Mouse (Mus musculus): Measurements from ENCODE around the gene Gm17469.
"Not testable (repeated sequence)": the region's sequence is repeated elsewhere in the genome, so short reads cannot be mapped to it uniquely, and the experiment has no call there.

Gm17469 gene

DNA sequence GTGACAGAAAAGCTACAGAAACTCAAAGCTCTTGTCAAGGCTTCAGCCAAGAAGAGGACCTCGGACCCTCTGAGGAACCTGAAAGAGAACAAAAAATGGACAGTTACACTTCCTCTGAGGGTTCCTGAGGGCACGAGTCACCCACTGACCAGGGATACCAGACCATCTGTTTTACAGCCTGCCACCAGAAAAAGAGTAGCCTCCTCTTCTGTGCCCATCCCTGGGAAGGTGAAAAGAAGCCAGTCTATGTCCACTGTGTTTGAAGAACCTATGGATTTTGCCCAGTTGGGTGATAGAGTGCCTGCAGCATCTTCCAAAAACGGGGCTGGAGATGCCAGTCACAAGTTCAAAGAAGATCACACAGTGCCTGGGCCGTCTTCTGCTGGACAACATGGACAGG lies at the start of gene Gm17469:
TSS of gene Gm17469 (plus strand) at position 301 of the 400 bp plus-strand sequence.
- DNase-seq (ENCODE audit: low read depth, low spot score), result not testable (repeated sequence)

Data from ES-CJ7 (cell line).